Comparison of ENCODE assay signal across 19 mouse cellular contexts in genomic region chrX:168584303-168584702, GRCm38 (mm10). TPM values are rescaled to one million over a fixed set of nuclear protein-coding genes. Genes with fewer than 3 reads are reported as not detected.
DNase-seq lines count a peak whose midpoint lies in the region; ATAC-seq and TF ChIP-seq lines count a peak whose summit lies in the region.
"Had no signal": no experiment of that assay in that cellular context is flagged by ENCODE, and none has a peak within 500 bp of the region (broad histone marks: within the 10 kb centered on the region; RNA-seq: fewer than 3 reads in every experiment).

No protein-coding gene starts in this region.

- H3K4me1 ChIP-seq in embryonic facial prominence, embryonic 10.5 days = no peaks in the 10 kb centered on the region
- no peaks in the 10 kb centered on the region for H3K4me1 ChIP-seq in heart, embryonic 12.5 days (replicated peaks)
- H3K4me1 ChIP-seq: embryonic facial prominence, embryonic 15.5 days; forebrain, embryonic 12.5 days; hindbrain, embryonic 13.5 days; limb, embryonic 13.5 days had no signal

- TF ChIP-seq POLR2A in brain, embryonic 14.5 days (IDR thresholded peaks at IDR 0.05; ENCODE audit: borderline replicate concordance, extremely low read depth, insufficient read depth, insufficient read length, poor library complexity, severe bottlenecking) = no peak

- 56% methylated on average over 1 of the region's 1 CpGs for WGBS in embryonic facial prominence, embryonic 10.5 days
- 56% methylated on average over 1 of the region's 1 CpGs for WGBS in heart, embryonic 12.5 days

- no peak overlapping the region for H3K27ac ChIP-seq in layer of hippocampus, adult 2 months
- no peak overlapping the region for H3K27ac ChIP-seq in embryonic facial prominence, embryonic 10.5 days (replicated peaks)
- H3K27ac ChIP-seq in heart, embryonic 12.5 days (ENCODE audit: poor library complexity, severe bottlenecking) = no peak overlapping the region
- H3K27ac ChIP-seq: embryonic facial prominence, embryonic 15.5 days; forebrain, embryonic 12.5 days; hindbrain, embryonic 13.5 days; limb, embryonic 13.5 days had no signal

- H3K9ac ChIP-seq in heart, embryonic 12.5 days = no peak overlapping the region
- H3K9ac ChIP-seq: embryonic facial prominence, embryonic 15.5 days; forebrain, embryonic 12.5 days; hindbrain, embryonic 13.5 days; limb, embryonic 13.5 days had no signal

- no peaks in the 10 kb centered on the region for H3K36me3 ChIP-seq in embryonic facial prominence, embryonic 10.5 days (replicated peaks)
- no peaks in the 10 kb centered on the region for H3K36me3 ChIP-seq in heart, embryonic 12.5 days
- H3K36me3 ChIP-seq: embryonic facial prominence, embryonic 15.5 days; forebrain, embryonic 12.5 days; hindbrain, embryonic 13.5 days; limb, embryonic 13.5 days had no signal

- ATAC-seq in heart, embryonic 12.5 days (ENCODE audit: insufficient number of reproducible peaks, low FRiP score) = no peak

- H3K4me3 ChIP-seq in layer of hippocampus, adult 2 months = no peak overlapping the region
- no peak overlapping the region for H3K4me3 ChIP-seq in embryonic facial prominence, embryonic 10.5 days
- no peak overlapping the region for H3K4me3 ChIP-seq in heart, embryonic 12.5 days
- H3K4me3 ChIP-seq: embryonic facial prominence, embryonic 15.5 days; forebrain, embryonic 12.5 days; hindbrain, embryonic 13.5 days; limb, embryonic 13.5 days had no signal

- DNase-seq in cerebellum, postnatal 10 days = peak; percentile 4 to 16
- no peak for DNase-seq in cerebellum, adult 11 months
- DNase-seq in layer of hippocampus, adult 2 months (ENCODE audit: low spot score in 2 of 2) = no peak
- no peak for DNase-seq in layer of hippocampus, adult 9-11 months
- peak; percentile 5 for DNase-seq in 416B (ENCODE audit: low read depth)
- DNase-seq in brain, embryonic 14.5 days (ENCODE audit: low read depth) = no peak
- no peak for DNase-seq in embryonic facial prominence, embryonic 10.5 days (ENCODE audit: low spot score)
- DNase-seq: cerebellum, adult 11-12 months; heart, adult 11 months; kidney, adult 2 months had no signal

- peak; percentile 54 for TF ChIP-seq CTCF in layer of hippocampus, adult 2 months (conservative IDR thresholded peaks at IDR 0.05)
- TF ChIP-seq CTCF in brain, embryonic 14.5 days (IDR thresholded peaks at IDR 0.05; ENCODE audit: borderline replicate concordance, extremely low read depth, insufficient read depth, insufficient read length) = peak; percentile 11; the same call in 1 of the 2 replicates

- no peaks in the 10 kb centered on the region for H3K9me3 ChIP-seq in embryonic facial prominence, embryonic 10.5 days
- H3K9me3 ChIP-seq in heart, embryonic 12.5 days (replicated peaks) = no peaks in the 10 kb centered on the region
- H3K9me3 ChIP-seq: embryonic facial prominence, embryonic 15.5 days; forebrain, embryonic 12.5 days; hindbrain, embryonic 13.5 days; limb, embryonic 13.5 days had no signal

- H3K4me2 ChIP-seq in heart, embryonic 12.5 days = no peak overlapping the region
- H3K4me2 ChIP-seq: embryonic facial prominence, embryonic 15.5 days; forebrain, embryonic 12.5 days; hindbrain, embryonic 13.5 days; limb, embryonic 13.5 days had no signal

- peaks cover 75% of the 10 kb centered on the region for H3K27me3 ChIP-seq in embryonic facial prominence, embryonic 10.5 days (replicated peaks; ENCODE audit: low read depth, poor library complexity, severe bottlenecking)
- H3K27me3 ChIP-seq in heart, embryonic 12.5 days (replicated peaks) = no peaks in the 10 kb centered on the region
- H3K27me3 ChIP-seq: embryonic facial prominence, embryonic 15.5 days; limb, embryonic 13.5 days had no signal

RNA-seq across cellular contexts. Expression of gene Frmpd4, which starts 7.3 kb away (rescaled TPM):
- 10 to 100 TPM; 52.6 to 53.1 TPM for total RNA-seq in layer of hippocampus, adult 2 months (2021)
- 0.72 and 1.5 TPM in 2 replicates for polyA plus RNA-seq in brain, embryonic 14.5 days (2012; rRNA removed)
- polyA plus RNA-seq in embryonic facial prominence, embryonic 10.5 days (2016; fragmentation: Nextera tagmentation; extraction: Ambion mirVana) = 0.17 and 0.18 TPM in 2 replicates
- polyA plus RNA-seq in heart, embryonic 12.5 days (2016; fragmentation: Nextera tagmentation; extraction: Ambion mirVana) = not detected in 2 replicates
- total RNA-seq: common myeloid progenitor, adult 5-6 weeks; neutrophil, adult 5-6 weeks had no signal
- polyA plus RNA-seq: heart, postnatal 0 days; liver, embryonic 16.5 days had no signal

Comparison
In these comparisons a context has a peak if more than half of its experiments do, and no peak if none do; other contexts are left out.
1. DNase-seq: peak in cerebellum, postnatal 10 days (2 of 2) and 416B (single experiment); none in cerebellum, adult 11 months (single experiment), layer of hippocampus, adult 2 months (0 of 2), layer of hippocampus, adult 9-11 months (single experiment), brain, embryonic 14.5 days (single experiment) and embryonic facial prominence, embryonic 10.5 days (single experiment).